Mouse (Mus musculus): ENCODE measurements around the gene Fam78a. TPM values are rescaled to one million over a fixed set of nuclear protein-coding genes. Genes with fewer than 3 reads are reported as not detected.

Gene Fam78a
- total and polyA plus RNA-seq, 3 experiments: 0.07 to 0.47 (median 0.21) TPM

DNA sequence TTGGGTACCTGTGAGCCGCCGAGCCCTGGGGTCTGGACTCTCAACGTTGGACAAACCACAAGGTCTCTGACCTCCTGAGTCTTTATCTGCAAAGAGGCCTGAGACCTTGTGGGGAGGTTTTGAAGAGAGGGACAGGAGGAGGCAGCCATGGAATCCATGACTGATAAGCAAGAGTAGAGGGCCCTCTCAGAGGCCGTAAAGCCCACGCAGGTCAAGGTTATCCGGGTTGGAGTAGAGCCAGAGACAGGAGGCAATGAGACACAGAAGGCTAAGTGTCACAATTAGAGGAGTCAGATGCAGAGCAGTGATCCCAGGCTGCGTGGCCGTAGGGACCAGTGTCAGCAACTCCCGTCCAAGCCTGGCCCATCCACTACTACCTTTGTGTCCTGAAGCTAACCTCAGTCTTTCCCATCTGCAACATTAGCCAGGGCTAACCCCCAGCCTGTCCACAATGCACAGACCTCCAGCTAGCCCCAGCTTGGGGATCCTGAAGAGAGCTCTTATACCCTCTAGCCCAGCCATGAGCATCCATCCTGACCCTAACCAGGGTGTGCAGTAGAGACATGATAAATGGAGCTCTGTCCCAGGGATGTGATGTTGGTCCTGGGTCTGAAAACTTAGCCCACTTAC lies 46.7 kb upstream of the Fam78a start:
- no peak overlapping the region for H3K27ac ChIP-seq (ENCODE audit: insufficient read depth, low read depth)
- H3K9me3 ChIP-seq (replicated peaks; ENCODE audit: low read length): no peaks in the 10 kb centered on the region
- in situ Hi-C loops (cut with MboI; ENCODE audit: low pct_ligation_motif_present, low pct_unique_long_range_greater_than_20kb, low sequenced_read_pairs): loop anchor here (5.0 to 25.0 kb wide), 4 partner anchors 153 to 431 kb away; partner anchors contain the start of genes Dpm2, Golga2, Pip5kl1 and Swi5
- peaks cover 0 to 40% of the 10 kb centered on the region in 2 experiments; a peak in 3 of 4 replicates for H3K4me1 ChIP-seq (ENCODE audit: control insufficient read depth in 1 of 2, insufficient read depth in 2 of 2)
- no peak overlapping the region for H3K9ac ChIP-seq (ENCODE audit: insufficient read depth, low read depth)
- TF ChIP-seq PAX5 (IDR thresholded peaks at IDR 0.05; ENCODE audit: low read length) (no peak), JUND (conservative IDR thresholded peaks at IDR 0.05; ENCODE audit: low read depth, low read length) (no peak), GABPA (IDR thresholded peaks at IDR 0.05; ENCODE audit: insufficient replicate concordance, low read depth, low read length) (no peak), KAT2A (IDR thresholded peaks at IDR 0.05; ENCODE audit: insufficient replicate concordance, low read length) (no peak)
- no peak for DNase-seq (ENCODE audit: extremely low read depth)
- no peaks in the 10 kb centered on the region for H3K79me2 ChIP-seq (replicated peaks; ENCODE audit: control insufficient read depth, extremely low read depth, insufficient read depth, poor library complexity, severe bottlenecking)
- no peak overlapping the region for H3K4me2 ChIP-seq (ENCODE audit: insufficient read depth, low read depth, poor library complexity, severe bottlenecking)
- no peak overlapping the region for H3K4me3 ChIP-seq (replicated peaks in 1 of 3; ENCODE audit: low read depth in 2 of 3, low read length in 2 of 3, poor library complexity in 1 of 3)
- dilution Hi-C loops (cut with MboI; ENCODE audit: extremely low pct_ligation_motif_present, extremely low pct_unique_long_range_greater_than_20kb, low sequenced_read_pairs): no loop called here
- H3K36me3 ChIP-seq (replicated peaks in 1 of 2; ENCODE audit: control insufficient read depth in 1 of 2, insufficient read depth in 1 of 2, low read length in 1 of 2): no peaks in the 10 kb centered on the region
- peaks cover 6% of the 10 kb centered on the region for H3K27me3 ChIP-seq (replicated peaks)

DNA sequence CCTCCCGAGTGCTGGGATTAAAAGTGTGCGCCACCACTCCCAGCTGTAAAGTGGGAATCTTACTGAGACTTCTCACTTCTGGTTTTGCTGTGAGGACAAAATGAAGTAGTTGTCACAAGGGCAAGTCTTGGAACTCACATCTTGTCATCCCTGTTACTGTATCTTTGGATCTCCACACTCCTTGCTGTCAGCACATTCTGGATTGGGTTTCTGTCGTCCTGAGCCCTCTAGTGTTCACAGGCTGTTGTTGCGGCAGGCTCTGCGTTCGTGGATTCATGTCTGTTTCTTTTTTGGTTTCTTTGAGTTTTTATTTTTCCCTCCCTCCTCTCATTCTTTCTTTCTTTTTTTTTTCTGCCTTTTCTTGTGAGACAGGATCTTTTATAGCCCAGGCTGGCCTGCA lies 45.8 kb upstream of the Fam78a start:
- H3K4me3 ChIP-seq (replicated peaks in 1 of 3; ENCODE audit: low read depth in 2 of 3, low read length in 2 of 3, poor library complexity in 1 of 3): no peak overlapping the region
- in situ Hi-C loops (cut with MboI; ENCODE audit: low pct_ligation_motif_present, low pct_unique_long_range_greater_than_20kb, low sequenced_read_pairs): loop anchor here (5.0 to 25.0 kb wide), 4 partner anchors 154 to 432 kb away; partner anchors contain the start of genes Dpm2, Golga2, Pip5kl1 and Swi5
- TF ChIP-seq UBTF (IDR thresholded peaks at IDR 0.05; ENCODE audit: low read depth, low read length): no peak
- no peak for TF ChIP-seq ZKSCAN1 (IDR thresholded peaks at IDR 0.05; ENCODE audit: borderline replicate concordance, low read depth, low read length)
- TF ChIP-seq E2F4 (IDR thresholded peaks at IDR 0.05; ENCODE audit: insufficient replicate concordance, low read depth, low read length): no peak
- TF ChIP-seq MYC (IDR thresholded peaks at IDR 0.05; ENCODE audit: low read depth, low read length): no peak
- no peak for TF ChIP-seq ZMIZ1 (IDR thresholded peaks at IDR 0.05; ENCODE audit: low read depth, low read length)
- no peak for TF ChIP-seq TCF12 (IDR thresholded peaks at IDR 0.05; ENCODE audit: low read depth, low read length)
- TF ChIP-seq MAX (IDR thresholded peaks at IDR 0.05; ENCODE audit: low read length): no peak
- no peak for TF ChIP-seq IRF4 (IDR thresholded peaks at IDR 0.05; ENCODE audit: low read depth, low read length)
- TF ChIP-seq SMC3 (IDR thresholded peaks at IDR 0.05; ENCODE audit: low read depth, low read length): peak; percentile 85
- TF ChIP-seq ZC3H11A (IDR thresholded peaks at IDR 0.05; ENCODE audit: low read depth, low read length): peak; percentile 6; the same call in 1 of the 2 replicates
- TF ChIP-seq NRF1 (IDR thresholded peaks at IDR 0.05; ENCODE audit: low read depth, low read length): no peak
- no peak for TF ChIP-seq RCOR1 (conservative IDR thresholded peaks at IDR 0.05; ENCODE audit: low read depth, low read length)
- no peak for TF ChIP-seq MAFK (IDR thresholded peaks at IDR 0.05; ENCODE audit: insufficient replicate concordance, low read length)
- TF ChIP-seq KAT2A (IDR thresholded peaks at IDR 0.05; ENCODE audit: insufficient replicate concordance, low read length): no peak
- no peak for TF ChIP-seq PAX5 (IDR thresholded peaks at IDR 0.05; ENCODE audit: low read length)
- no peak for TF ChIP-seq POLR2AphosphoS2 (IDR thresholded peaks at IDR 0.05; ENCODE audit: low read depth, low read length)
- no peak for TF ChIP-seq EP300 (IDR thresholded peaks at IDR 0.05; ENCODE audit: low read length)
- TF ChIP-seq TBP (conservative IDR thresholded peaks at IDR 0.05; ENCODE audit: low read depth, low read length): no peak
- TF ChIP-seq SIN3A (IDR thresholded peaks at IDR 0.05; ENCODE audit: low read length): no peak
- no peak for TF ChIP-seq ZNF384 (IDR thresholded peaks at IDR 0.05; ENCODE audit: low read depth, low read length)
- no peak for TF ChIP-seq NELFE (IDR thresholded peaks at IDR 0.05; ENCODE audit: low read depth, low read length)
- no peak for TF ChIP-seq JUND (conservative IDR thresholded peaks at IDR 0.05; ENCODE audit: low read depth, low read length)
- no peak for TF ChIP-seq POLR2A (IDR thresholded peaks at IDR 0.05; ENCODE audit: low read depth, low read length)
- TF ChIP-seq CTCF (conservative IDR thresholded peaks at IDR 0.05 in 1 of 2, IDR thresholded peaks at IDR 0.05 in 1 of 2; ENCODE audit: low read depth in 2 of 2, low read length in 2 of 2): peak; percentile 86 to 88
- no peak for TF ChIP-seq USF2 (conservative IDR thresholded peaks at IDR 0.05; ENCODE audit: low read depth, low read length)
- no peak for TF ChIP-seq MAZ (IDR thresholded peaks at IDR 0.05; ENCODE audit: low read depth, low read length)
- TF ChIP-seq RAD21 (IDR thresholded peaks at IDR 0.05; ENCODE audit: low read depth, low read length): peak; percentile 73
- no peak for TF ChIP-seq MEF2A (IDR thresholded peaks at IDR 0.05; ENCODE audit: borderline replicate concordance, low read depth, low read length)
- no peak for TF ChIP-seq ELF1 (IDR thresholded peaks at IDR 0.05; ENCODE audit: low read depth, low read length)
- no peak for TF ChIP-seq JUN (IDR thresholded peaks at IDR 0.05; ENCODE audit: insufficient read depth, low read depth, low read length)
- TF ChIP-seq ETS1 (conservative IDR thresholded peaks at IDR 0.05; ENCODE audit: low read depth, low read length): no peak

More for the DNA sequence above, 45.8 kb upstream of the Fam78a start:
- H3K9me3 ChIP-seq (replicated peaks; ENCODE audit: low read length): no peaks in the 10 kb centered on the region
- H3K27me3 ChIP-seq (replicated peaks): peaks cover 6% of the 10 kb centered on the region
- DNase-seq (ENCODE audit: extremely low read depth): peak; percentile 66
- dilution Hi-C loops (cut with MboI; ENCODE audit: extremely low pct_ligation_motif_present, extremely low pct_unique_long_range_greater_than_20kb, low sequenced_read_pairs): no loop called here
- H3K4me1 ChIP-seq (ENCODE audit: control insufficient read depth in 1 of 2, insufficient read depth in 2 of 2): peaks cover 0 to 40% of the 10 kb centered on the region in 2 experiments; a peak in 3 of 4 replicates
- H3K79me2 ChIP-seq (replicated peaks; ENCODE audit: control insufficient read depth, extremely low read depth, insufficient read depth, poor library complexity, severe bottlenecking): no peaks in the 10 kb centered on the region
- peak overlapping the region; percentile 32; the same call in 1 of the 2 replicates for H3K9ac ChIP-seq (ENCODE audit: insufficient read depth, low read depth)
- H3K27ac ChIP-seq (ENCODE audit: insufficient read depth, low read depth): no peak overlapping the region
- H3K4me2 ChIP-seq (ENCODE audit: insufficient read depth, low read depth, poor library complexity, severe bottlenecking): peak overlapping the region; percentile 64
- no peaks in the 10 kb centered on the region for H3K36me3 ChIP-seq (replicated peaks in 1 of 2; ENCODE audit: control insufficient read depth in 1 of 2, insufficient read depth in 1 of 2, low read length in 1 of 2)
